Mouse (Mus musculus) liver, adult 2 months (tissue): ENCODE measurements around the gene Smok3b. TPM values are rescaled to one million over a fixed set of nuclear protein-coding genes. Genes with fewer than 3 reads are reported as not detected.
A peak's percentile ranks its signal among the peaks of the same experiment; 100 is the strongest.

Experiments
- DNase-seq: peaks from one replicate; pipeline ENCODE4 v3.0.0-alpha.2; 2011; ENCODE audit warnings: low read depth, low spot score; ENCODE audit errors: extremely low read depth
- H3K27ac ChIP-seq: fragments of 200-500 bp; replicated peaks from 2 replicates; pipeline ENCODE4 v1.5.1; 2012; ENCODE audit warnings: low read depth, mild to moderate bottlenecking, control low read depth, inconsistent platforms, low read length; ENCODE audit not compliant: insufficient read depth
- H3K27me3 ChIP-seq: fragments of 200-500 bp; 2 replicates; pipeline ENCODE4 v1.6.1; 2012; ENCODE audit warnings: mild to moderate bottlenecking, moderate library complexity, low read length, inconsistent platforms; ENCODE audit not compliant: control insufficient read depth, insufficient read depth
- H3K36me3 ChIP-seq: fragments of 200-500 bp; 2 replicates; pipeline ENCODE4 v1.6.1; 2012; ENCODE audit warnings: low read length, inconsistent platforms; ENCODE audit not compliant: control insufficient read depth, insufficient read depth
- H3K4me1 ChIP-seq: fragments of 200-500 bp; 2 replicates; pipeline ENCODE4 v1.6.1; 2011; ENCODE audit warnings: low read length; ENCODE audit not compliant: control insufficient read depth, insufficient read depth
- H3K4me3 ChIP-seq: fragments of 200-500 bp; 2 replicates; pipeline ENCODE4 v1.5.1; 2011; ENCODE audit warnings: low read depth, mild to moderate bottlenecking, control low read depth, low read length, moderate library complexity; ENCODE audit not compliant: insufficient read depth
- H3K79me2 ChIP-seq: fragments of 200-500 bp; 2 replicates; pipeline ENCODE4 v1.6.1; 2012; ENCODE audit warnings: inconsistent platforms, mild to moderate bottlenecking, low read length, moderate library complexity; ENCODE audit not compliant: control insufficient read depth, insufficient read depth
- H3K9ac ChIP-seq: fragments of 200-500 bp; 2 replicates; pipeline ENCODE4 v1.6.1; 2012; ENCODE audit warnings: low read depth, mild to moderate bottlenecking, control low read depth, inconsistent platforms, low read length
- CTCF ChIP-seq: fragments of 200-500 bp; IDR thresholded peaks from 2 replicates; pipeline ENCODE4 v1.5.1; 2011; ENCODE audit warnings: low read depth, low read length, control low read depth
- POLR2A ChIP-seq: fragments of 200-500 bp; IDR thresholded peaks from 2 replicates; pipeline ENCODE4 v1.6.1; 2011; ENCODE audit warnings: low read length, control low read depth; ENCODE audit not compliant: insufficient read depth; ENCODE audit errors: extremely low read depth
- WGBS: fragments of 180-500 bp; shearing (Covaris S2); methylation state at CpG from one replicate; pipeline ENCODE4 v1.1.7; 2018; 5-methylcytosine and 5-hydroxymethylcytosine counted together
- polyA plus RNA-seq: library from polyadenylated mRNA; depleted of rRNA; stranded (reverse); fragments of >200 nt; gene quantifications from 2 replicates; pipeline ENCODE4 v1.2.3, GENCODE M21; 2012
- total RNA-seq: library from RNA; depleted of rRNA; stranded (reverse); fragments of >200 nt; gene quantifications from 2 replicates; pipeline ENCODE4 v1.2.3, GENCODE M21; 2014

Smok3b gene
- total and polyA plus RNA-seq, 2 experiments, result 0.37 TPM; not detected in 1

GRCm38 (mm10) chr5:137979081-137979480, 42.1 kb upstream of the Smok3b start:
- peaks cover 15% of the 10 kb centered on the region; the same call in 1 of the 2 replicates for H3K79me2 ChIP-seq
- WGBS, result 21% methylated on average over 2 of the region's 2 CpGs
- peak overlapping the region; percentile 100 for H3K27ac ChIP-seq
- H3K4me3 ChIP-seq, result no peak overlapping the region
- H3K27me3 ChIP-seq, result no peaks in the 10 kb centered on the region
- DNase-seq, result peak; percentile 93
- no peaks in the 10 kb centered on the region for H3K36me3 ChIP-seq
- peak overlapping the region; percentile 58 for H3K9ac ChIP-seq
- H3K4me1 ChIP-seq, result peaks cover 32% of the 10 kb centered on the region
- no peak for TF ChIP-seq CTCF
- no peak for TF ChIP-seq POLR2A

GRCm38 (mm10) chr5:137981300-137981699, 39.9 kb upstream of the Smok3b start, which contains the start of gene Azgp1:
TSS of gene Azgp1 (plus strand) at chr5:137981520.
- Histone ChIP-seq H3K36me3 (peaks cover 9% of the 10 kb centered on the region), H3K27ac (peak within 1 kb of the TSS; percentile 98), H3K79me2 (peaks cover 15% of the 10 kb centered on the region; the same call in 1 of the 2 replicates), H3K27me3 (no peaks in the 10 kb centered on the region), H3K4me1 (peaks cover 29% of the 10 kb centered on the region), H3K9ac (peak within 1 kb of the TSS; percentile 91), H3K4me3 (peak within 1 kb of the TSS; percentile 85)
- TF ChIP-seq CTCF (no peak), POLR2A (peak; percentile 95)
- peak; percentile 96 for DNase-seq
- WGBS, result 11% methylated on average over 4 of the region's 4 CpGs

GRCm38 (mm10) chr5:137986351-137986750, 34.9 kb upstream of the Smok3b start:
- Histone ChIP-seq H3K9ac (no peak overlapping the region), H3K4me1 (peaks cover 21% of the 10 kb centered on the region), H3K79me2 (peaks cover 15% of the 10 kb centered on the region; the same call in 1 of the 2 replicates), H3K36me3 (peaks cover 48% of the 10 kb centered on the region), H3K27me3 (no peaks in the 10 kb centered on the region), H3K4me3 (no peak overlapping the region), H3K27ac (peak overlapping the region; percentile 85)
- TF ChIP-seq POLR2A, result no peak
- TF ChIP-seq CTCF, result no peak
- 23% methylated on average over 1 of the region's 1 CpGs for WGBS
- DNase-seq, result peak; percentile 95

- Histone ChIP-seq H3K9ac (peak overlapping the region; percentile 68), H3K4me3 (no peak overlapping the region), H3K36me3 (no peaks in the 10 kb centered on the region), H3K27me3 (no peaks in the 10 kb centered on the region), H3K27ac (peak overlapping the region; percentile 99), H3K79me2 (no peaks in the 10 kb centered on the region), H3K4me1 (peaks cover 26% of the 10 kb centered on the region)
- TF ChIP-seq CTCF (no peak), POLR2A (no peak)
- peak; percentile 93 for DNase-seq
- 26% methylated on average over 5 of the region's 5 CpGs for WGBS
These were observed 11.8 kb upstream of the Smok3b start for GRCm38 (mm10) chr5:138009437-138009836.

- 30% methylated on average over 5 of the region's 5 CpGs for WGBS
- H3K27ac ChIP-seq, result peak overlapping the region; percentile 88
- TF ChIP-seq POLR2A (no peak), CTCF (no peak)
- H3K4me3 ChIP-seq, result no peak overlapping the region
- H3K36me3 ChIP-seq, result no peaks in the 10 kb centered on the region
- H3K27me3 ChIP-seq, result no peaks in the 10 kb centered on the region
- DNase-seq, result peak; percentile 97
- no peaks in the 10 kb centered on the region for H3K79me2 ChIP-seq
- peak overlapping the region; percentile 25 for H3K9ac ChIP-seq
- H3K4me1 ChIP-seq, result peaks cover 25% of the 10 kb centered on the region
These were observed 8.8 kb upstream of the Smok3b start for GRCm38 (mm10) chr5:138012382-138012781.

GRCm38 (mm10) chr5:138016530-138016929, 4.7 kb upstream of the Smok3b start:
- H3K9ac ChIP-seq, result no peak overlapping the region
- no peaks in the 10 kb centered on the region for H3K79me2 ChIP-seq
- H3K27me3 ChIP-seq, result no peaks in the 10 kb centered on the region
- no peaks in the 10 kb centered on the region for H3K36me3 ChIP-seq
- peaks cover 11% of the 10 kb centered on the region for H3K4me1 ChIP-seq
- 93% methylated on average over 2 of the region's 2 CpGs for WGBS
- no peak for DNase-seq
- no peak for TF ChIP-seq POLR2A
- TF ChIP-seq CTCF, result no peak
- H3K4me3 ChIP-seq, result no peak overlapping the region
- H3K27ac ChIP-seq, result no peak overlapping the region
